Mouse (Mus musculus) embryo, embryonic 11 days (tissue): ENCODE results near the gene Edn1.

Source experiments
- DNase-seq: peaks from one replicate; pipeline ENCODE4 v3.0.0-alpha.2; 2015

Gene Edn1

DNA sequence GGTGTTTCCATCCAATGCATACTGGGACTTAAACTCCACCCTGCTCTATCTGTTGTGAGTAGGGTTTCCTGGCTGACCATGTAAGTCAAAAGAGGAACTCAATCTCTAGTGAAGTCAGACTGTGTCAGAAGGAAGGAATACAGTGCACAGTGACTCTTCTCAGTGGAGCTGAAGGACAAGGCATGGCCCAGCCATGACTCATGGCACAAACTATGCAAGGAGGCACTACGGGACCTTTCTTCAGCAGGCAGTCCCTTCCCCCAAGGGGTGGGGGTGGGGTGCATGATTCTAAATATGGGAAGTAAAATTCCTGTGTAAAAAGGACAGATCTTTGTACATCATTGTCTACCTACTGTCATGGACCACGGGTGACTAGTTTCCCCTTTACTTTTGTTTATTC, 27.3 kb downstream of the Edn1 start:
- no peak for DNase-seq

DNA sequence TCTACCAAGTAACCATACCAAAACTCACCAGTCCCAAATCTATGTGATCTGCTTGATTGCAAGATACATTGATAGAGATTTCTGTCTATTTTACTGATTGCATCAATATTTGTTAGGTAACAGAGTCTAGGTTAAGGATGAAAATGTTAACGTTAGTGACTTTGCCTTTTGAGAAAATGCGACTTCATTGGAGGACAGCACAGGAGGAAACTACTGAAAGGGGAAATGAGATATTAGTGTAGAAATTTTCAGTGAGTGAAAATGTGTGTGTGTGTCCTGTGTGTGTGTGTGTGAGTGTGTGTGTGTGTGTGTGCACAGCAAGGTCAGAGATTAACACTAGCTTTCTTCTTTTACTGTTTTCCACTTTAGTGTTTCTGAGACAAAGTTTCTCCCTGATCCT, 29.8 kb downstream of the Edn1 start:
- DNase-seq = no peak

DNA sequence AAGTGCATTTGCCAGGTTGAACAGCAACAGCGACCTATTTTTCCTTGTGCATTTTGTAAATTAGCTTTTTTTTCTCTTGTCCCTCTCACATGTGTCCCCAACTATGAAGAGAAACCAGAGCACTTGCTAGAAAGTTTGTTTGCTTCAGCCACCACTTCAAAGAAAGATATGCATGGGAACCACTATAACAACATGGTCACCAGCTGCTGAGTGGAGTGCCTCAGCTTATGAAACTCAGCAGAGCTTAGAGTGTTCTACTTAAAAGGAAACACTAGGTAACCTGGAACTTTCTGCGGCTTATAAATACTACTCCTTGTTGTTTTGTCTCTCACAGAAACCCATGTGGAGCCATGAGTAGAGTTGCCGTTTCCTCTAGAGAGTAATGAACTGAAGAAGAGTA, 33.7 kb downstream of the Edn1 start:
- no peak for DNase-seq

DNA sequence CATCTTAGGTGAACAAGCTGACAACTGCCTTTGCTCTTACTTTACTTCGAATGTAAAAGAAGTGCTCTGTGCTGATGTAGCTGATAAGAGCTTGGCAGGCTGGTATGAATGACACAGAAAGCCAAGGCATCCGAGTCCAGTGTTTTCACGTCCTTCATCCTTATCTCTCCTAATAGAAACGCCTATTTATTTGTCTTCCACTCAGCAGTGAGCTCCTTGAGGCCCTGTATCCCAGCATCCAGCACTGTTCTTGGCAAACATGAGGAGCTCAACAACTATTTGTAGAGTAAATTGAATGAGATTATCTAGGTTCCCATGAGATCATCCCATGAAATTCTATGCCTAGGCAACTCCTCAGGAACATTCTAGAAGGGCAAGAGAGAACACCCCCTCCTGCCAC, 35.1 kb downstream of the Edn1 start:
- no peak for DNase-seq

DNA sequence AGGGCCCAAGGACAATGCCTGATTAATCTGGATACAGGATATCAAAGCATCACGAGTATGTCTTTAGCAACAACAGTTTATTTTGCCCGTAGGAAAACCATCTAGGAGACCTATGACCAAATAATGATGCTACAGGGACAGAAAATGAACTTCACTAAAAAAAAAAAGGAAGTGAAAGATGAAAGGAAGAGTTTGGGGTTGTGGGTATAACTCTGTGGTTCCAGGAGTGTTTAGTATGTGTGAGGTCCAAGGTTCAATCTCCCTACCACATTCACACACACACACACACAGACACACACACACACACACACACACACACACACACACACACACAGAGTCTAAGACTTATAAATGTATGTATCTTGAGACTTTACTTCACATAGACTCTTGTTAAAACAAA, 35.8 kb downstream of the Edn1 start:
- DNase-seq = no peak

DNA sequence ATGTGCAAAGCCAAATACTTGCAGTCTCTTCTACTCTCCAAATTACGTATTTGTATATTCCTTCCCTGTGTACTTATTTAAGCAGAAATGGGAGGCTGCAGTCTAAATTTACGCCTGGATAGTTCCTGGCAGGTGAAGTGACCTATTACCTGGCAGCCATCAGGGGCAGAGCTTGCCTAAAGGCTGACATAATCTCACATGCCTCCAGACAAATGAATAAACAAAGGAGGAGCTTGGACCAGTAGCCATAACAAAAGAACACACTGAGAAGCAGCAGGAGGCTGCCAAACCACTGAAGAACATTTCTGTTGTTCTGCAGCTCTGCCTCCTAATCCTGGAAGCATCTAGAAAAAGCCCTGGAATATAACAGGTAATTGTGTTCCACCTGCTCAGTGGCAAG, 38.2 kb downstream of the Edn1 start:
- DNase-seq = no peak

DNA sequence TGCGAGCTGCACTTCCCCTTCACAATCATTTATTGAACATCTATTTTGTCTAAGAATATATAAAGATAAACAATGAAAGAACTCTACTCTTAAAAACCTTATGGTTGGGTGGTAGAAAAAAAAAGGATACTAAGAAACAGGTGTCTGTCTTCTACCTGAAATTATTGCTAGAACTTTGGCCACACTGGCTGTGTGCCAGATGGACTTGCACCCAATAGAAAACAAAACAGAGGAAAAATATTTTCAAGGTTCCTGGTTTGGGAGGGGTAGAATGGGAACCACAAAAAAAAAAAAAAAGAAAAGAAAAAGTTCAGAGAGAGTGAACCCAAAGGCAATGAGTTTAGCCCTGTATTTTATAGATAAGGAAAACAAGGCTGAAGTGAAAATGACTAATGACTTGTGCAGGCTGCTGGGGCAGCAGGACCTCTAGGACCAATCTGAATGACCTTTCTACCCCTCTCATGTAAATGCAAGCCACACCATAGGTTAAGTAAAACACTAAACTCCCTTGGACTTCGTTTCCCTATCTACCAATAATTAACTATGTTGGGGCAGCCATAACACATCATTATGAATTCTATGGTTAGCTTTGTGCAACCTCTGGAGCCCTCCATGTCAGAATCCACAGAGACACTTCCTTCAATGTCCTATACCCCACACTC, 40.7 kb downstream of the Edn1 start:
- no peak for DNase-seq

DNA sequence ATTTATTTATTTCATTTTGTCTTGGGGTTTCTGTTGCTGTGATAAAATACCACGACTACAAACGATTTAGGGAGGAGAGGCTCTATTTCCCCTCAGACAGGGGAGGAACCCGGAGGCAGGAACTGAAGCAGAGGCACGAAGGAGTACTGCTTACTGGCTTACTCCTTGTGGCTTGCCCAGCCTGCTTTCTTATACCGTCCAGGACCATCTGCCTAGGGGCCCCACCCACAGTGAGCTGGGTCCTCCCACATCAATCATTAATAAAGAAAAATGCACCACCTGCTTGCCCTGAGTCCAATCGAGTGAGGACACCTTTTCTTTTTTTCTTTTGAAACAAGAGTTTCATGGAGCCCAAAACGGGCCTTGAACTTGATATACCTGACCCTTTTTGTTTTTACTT, 44.2 kb downstream of the Edn1 start:
- no peak for DNase-seq

DNA sequence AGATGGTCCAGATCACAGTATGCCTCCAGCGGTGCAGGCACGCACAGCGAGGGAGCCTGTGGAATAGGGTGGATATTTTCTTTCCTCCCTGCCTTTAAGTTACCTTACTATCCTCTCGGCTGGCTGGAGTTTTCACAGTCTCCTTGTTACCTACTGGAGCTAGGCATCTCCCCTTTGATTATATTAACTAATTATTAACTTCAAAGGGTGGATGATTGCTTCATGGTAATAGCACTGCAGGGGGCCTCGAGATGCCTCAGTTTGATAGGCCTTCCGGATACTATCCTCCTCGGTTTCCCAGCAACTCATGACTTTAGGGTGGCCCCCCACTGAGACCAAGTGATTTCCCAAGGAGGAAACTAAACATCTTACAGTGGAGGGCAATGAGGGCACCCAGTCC, 45.1 kb downstream of the Edn1 start:
- no peak for DNase-seq

DNA sequence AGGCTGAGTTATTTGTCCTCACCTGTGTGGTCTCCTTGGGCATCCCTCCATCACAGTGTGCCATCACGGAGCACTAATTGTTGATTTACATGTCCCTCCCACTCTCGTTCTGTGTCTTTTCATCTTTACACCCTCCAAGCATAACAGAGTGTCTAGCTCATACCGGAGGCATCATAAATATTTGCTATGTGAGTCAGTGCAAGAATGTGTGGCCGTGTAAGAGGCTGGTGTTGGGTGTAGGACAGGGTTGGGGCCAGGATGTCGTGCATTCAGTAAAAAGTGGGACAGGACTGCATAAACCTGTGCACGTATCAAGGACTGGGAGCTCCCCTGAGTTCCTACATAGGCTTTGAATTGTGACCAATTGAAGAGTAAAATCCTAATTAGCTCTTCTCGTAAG, 50.4 kb downstream of the Edn1 start:
- DNase-seq = no peak
